Mouse (Mus musculus): ENCODE data around the gene Asnsd1. TPM values are rescaled to one million over a fixed set of nuclear protein-coding genes. Genes with fewer than 3 reads are reported as not detected.

Asnsd1 gene
- total RNA-seq, 2 experiments from 2014 or later: 48.9 to 49.9 TPM

Other genes starting within 250 kb of the Asnsd1 start
- not detected for gene 1700019A02Rik, start 165.1 kb downstream of the Asnsd1 start, total RNA-seq (2021)
- 1 to 10 TPM; 3.2 to 4.9 TPM for gene Pms1, start 55.7 kb downstream of the Asnsd1 start, total RNA-seq (2021)
- gene Ormdl1, start 55.7 kb downstream of the Asnsd1 start, total RNA-seq (2021): 1 to 10 TPM; 4.4 to 4.8 TPM
- gene Gm28778, start 55.6 kb downstream of the Asnsd1 start, total RNA-seq (2021): 1 to 10 TPM; 1.4 to 2.3 TPM
- gene Osgepl1, start 39.1 kb downstream of the Asnsd1 start, total RNA-seq (2021): 10 to 100 TPM; 21.8 to 22.4 TPM
- gene Asdurf, start 133 bp downstream of the Asnsd1 start, total RNA-seq (2021): 1 to 10 TPM in 1 of 2 experiments, not detected in 1; 5.2 TPM
- gene Gm28551, start 85 bp downstream of the Asnsd1 start, total RNA-seq (2021): not detected